Mouse (Mus musculus) embryonic facial prominence, embryonic 15.5 days (tissue): ENCODE results near the gene Iqcf6. TPM values are rescaled to one million over a fixed set of nuclear protein-coding genes. Genes with fewer than 3 reads are reported as not detected.

Source experiments
- ATAC-seq: fragments of 200-750 bp; cut with Nextera tagmentation; 2 replicates; pipeline ENCODE4 v1.8.0; 2017; ENCODE audit warnings: low read depth, moderate TSS enrichment; ENCODE audit not compliant: insufficient number of reproducible peaks, low FRiP score, low TSS enrichment
- H3K27ac ChIP-seq: fragments of 300-500 bp; sonication (generic); replicated peaks from 2 replicates; pipeline ENCODE4 v1.5.1; 2015; ENCODE audit warnings: mild to moderate bottlenecking, inconsistent platforms
- H3K27me3 ChIP-seq: fragments of 300-500 bp; sonication (generic); 2 replicates; pipeline ENCODE4 v1.6.1; 2015; ENCODE audit warnings: inconsistent platforms
- H3K36me3 ChIP-seq: fragments of 300-500 bp; sonication (generic); 2 replicates; pipeline ENCODE4 v1.6.1; 2015; ENCODE audit warnings: mild to moderate bottlenecking, inconsistent platforms
- H3K4me1 ChIP-seq: fragments of 300-500 bp; sonication (generic); 2 replicates; pipeline ENCODE4 v1.6.1; 2015; ENCODE audit warnings: inconsistent platforms
- H3K4me2 ChIP-seq: fragments of 300-500 bp; sonication (generic); replicated peaks from 2 replicates; pipeline ENCODE4 v1.6.1; 2015; ENCODE audit warnings: mild to moderate bottlenecking, inconsistent platforms
- H3K4me3 ChIP-seq: fragments of 300-500 bp; sonication (generic); replicated peaks from 2 replicates; pipeline ENCODE4 v1.5.1; 2015; ENCODE audit warnings: mild to moderate bottlenecking, inconsistent platforms
- H3K9ac ChIP-seq: fragments of 300-500 bp; sonication (generic); 2 replicates; pipeline ENCODE4 v1.6.1; 2015; ENCODE audit warnings: inconsistent platforms
- H3K9me3 ChIP-seq: fragments of 300-500 bp; sonication (generic); replicated peaks from 2 replicates; pipeline ENCODE4 v1.6.1; 2016; ENCODE audit warnings: inconsistent platforms
- WGBS: fragments of 180-500 bp; shearing (Covaris S2); methylation state at CpG from one replicate; pipeline ENCODE4 v1.1.7; 2015; 5-methylcytosine and 5-hydroxymethylcytosine counted together
- polyA plus RNA-seq: library from polyadenylated mRNA; unstranded; fragments of >200 nt; fragmentation: Nextera tagmentation; extraction: Ambion mirVana; gene quantifications from 2 replicates; pipeline ENCODE4 v1.2.1, GENCODE M21; 2015

The Iqcf6 gene
- polyA plus RNA-seq, 1 experiment from 2014 or later = not detected

DNA sequence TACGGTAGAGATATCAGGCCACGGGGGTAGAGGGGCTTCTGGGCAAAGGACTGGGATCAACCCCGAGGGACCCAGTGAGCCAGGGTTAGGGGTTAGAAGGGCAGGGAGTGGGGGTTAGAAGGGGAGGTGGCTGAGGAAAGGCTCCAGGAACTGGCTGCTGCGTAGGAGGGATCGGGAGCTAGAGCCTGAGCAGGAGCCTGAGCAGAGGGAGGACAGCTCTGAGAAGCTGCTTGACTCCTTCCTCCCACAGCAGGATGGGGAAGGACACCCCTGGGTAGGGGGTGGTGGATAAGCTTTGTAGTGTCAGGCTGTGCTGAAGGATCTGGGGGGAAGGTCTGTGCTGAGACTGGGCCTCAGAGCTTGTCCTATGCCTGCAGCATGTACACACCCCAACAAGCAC is 30.4 kb downstream of the Iqcf6 start:
- H3K9ac ChIP-seq = no peak overlapping the region
- H3K36me3 ChIP-seq = peaks cover 40% of the 10 kb centered on the region
- H3K4me3 ChIP-seq = no peak overlapping the region
- no peak overlapping the region for H3K4me2 ChIP-seq
- WGBS = 35% methylated on average over 5 of the region's 5 CpGs
- no peak for ATAC-seq
- no peaks in the 10 kb centered on the region for H3K9me3 ChIP-seq
- no peak overlapping the region for H3K27ac ChIP-seq
- peaks cover 24% of the 10 kb centered on the region for H3K27me3 ChIP-seq
- peaks cover 7% of the 10 kb centered on the region for H3K4me1 ChIP-seq

DNA sequence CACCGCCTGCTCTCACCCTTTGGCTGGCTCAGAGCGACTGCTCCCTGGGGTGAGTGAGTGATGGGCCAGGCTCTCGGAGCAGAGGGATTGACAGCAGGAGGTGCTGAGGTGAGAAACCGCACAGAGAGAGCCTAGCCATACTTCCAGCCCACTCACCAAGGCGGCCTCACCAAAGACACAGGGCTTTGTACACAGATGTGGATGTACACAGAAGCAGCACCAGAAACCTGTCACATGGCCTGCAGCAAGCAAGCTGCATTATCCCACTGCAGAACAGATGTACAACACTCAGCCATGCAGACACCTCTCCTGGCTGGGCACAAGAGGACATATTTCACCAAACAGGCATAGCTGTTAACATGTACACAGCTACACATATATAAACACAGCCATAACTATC is 31.2 kb downstream of the Iqcf6 start:
- ATAC-seq = no peak
- H3K36me3 ChIP-seq = peaks cover 48% of the 10 kb centered on the region

DNA sequence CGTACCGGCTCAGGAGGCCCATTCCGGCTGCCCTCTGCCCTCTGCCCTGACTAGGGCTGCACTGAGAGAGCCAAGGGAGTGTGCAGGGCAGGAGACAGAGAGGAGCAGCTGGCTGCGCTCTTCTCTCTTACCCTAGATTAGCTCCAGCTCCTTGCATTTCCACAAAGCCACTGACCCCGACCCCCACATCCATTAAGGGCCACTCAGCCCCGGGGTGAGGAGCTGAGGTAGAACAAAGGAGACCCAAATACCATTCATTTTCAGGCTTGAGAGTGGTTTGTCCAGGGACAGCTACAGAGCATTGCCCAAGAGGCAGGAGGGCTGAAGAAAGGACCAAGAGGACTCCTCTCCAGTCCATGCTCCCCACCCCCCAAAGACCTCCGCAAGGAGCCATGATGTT is 33.1 kb downstream of the Iqcf6 start:
- H3K9ac ChIP-seq = no peak overlapping the region
- H3K4me3 ChIP-seq = no peak overlapping the region
- no peak overlapping the region for H3K27ac ChIP-seq
- H3K4me1 ChIP-seq = peaks cover 7% of the 10 kb centered on the region
- WGBS = 44% methylated on average over 7 of the region's 7 CpGs
- peaks cover 14% of the 10 kb centered on the region for H3K27me3 ChIP-seq
- ATAC-seq = no peak
- no peak overlapping the region for H3K4me2 ChIP-seq
- no peaks in the 10 kb centered on the region for H3K9me3 ChIP-seq
- H3K36me3 ChIP-seq = peaks cover 56% of the 10 kb centered on the region

More for the DNA sequence above, 31.2 kb downstream of the Iqcf6 start:
- no peak overlapping the region for H3K4me2 ChIP-seq
- WGBS = 28% methylated on average over 5 of the region's 5 CpGs
- H3K27me3 ChIP-seq = peaks cover 24% of the 10 kb centered on the region
- H3K9ac ChIP-seq = no peak overlapping the region
- H3K4me3 ChIP-seq = no peak overlapping the region
- H3K9me3 ChIP-seq = no peaks in the 10 kb centered on the region
- peaks cover 7% of the 10 kb centered on the region for H3K4me1 ChIP-seq
- H3K27ac ChIP-seq = no peak overlapping the region

DNA sequence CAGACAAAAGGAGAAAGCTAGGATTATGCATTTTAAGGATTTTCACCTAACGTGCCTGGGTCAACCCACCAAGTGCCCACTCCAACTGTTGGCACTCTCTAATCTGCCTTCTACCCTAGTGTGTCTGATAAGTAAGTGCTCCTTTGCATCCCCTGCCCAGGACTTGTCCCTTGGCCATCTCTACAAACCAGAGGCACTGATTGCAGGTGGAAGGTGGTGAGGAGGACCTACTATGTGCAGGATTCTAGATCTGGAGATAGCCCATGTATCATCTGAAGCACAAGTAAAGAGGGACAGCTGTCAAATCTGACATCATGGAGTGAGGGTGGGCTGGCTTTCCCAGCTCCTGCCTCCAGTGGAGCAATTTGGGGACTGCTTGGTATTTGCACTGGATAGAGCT is 33.6 kb downstream of the Iqcf6 start:
- peaks cover 60% of the 10 kb centered on the region for H3K36me3 ChIP-seq
- no peak for ATAC-seq

DNA sequence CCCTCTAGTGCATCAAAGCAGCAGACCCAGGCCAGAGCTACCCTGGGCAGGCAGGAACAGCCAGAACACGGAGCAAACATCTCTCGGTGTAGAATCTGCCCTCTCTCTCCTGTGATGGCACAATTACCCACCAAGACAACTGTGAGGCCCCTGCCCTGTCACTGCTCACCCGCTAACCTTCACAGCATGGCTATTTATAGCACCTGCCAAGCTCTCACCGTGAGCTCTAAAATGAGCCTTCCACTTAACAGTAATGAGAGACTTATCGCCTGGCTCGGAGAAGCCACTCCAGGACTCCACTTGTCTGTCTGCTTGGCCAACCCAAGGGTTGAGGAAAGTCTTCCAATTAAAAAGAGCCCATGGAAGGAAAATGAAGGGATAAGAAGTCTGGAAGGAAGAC is 36.8 kb downstream of the Iqcf6 start:
- no peak overlapping the region for H3K9ac ChIP-seq
- H3K4me3 ChIP-seq = no peak overlapping the region
- peaks cover 86% of the 10 kb centered on the region for H3K36me3 ChIP-seq
- H3K27ac ChIP-seq = no peak overlapping the region
- no peak for ATAC-seq
- WGBS = 84% methylated on average over 6 of the region's 6 CpGs
- H3K4me2 ChIP-seq = no peak overlapping the region
- no peaks in the 10 kb centered on the region for H3K4me1 ChIP-seq
- no peaks in the 10 kb centered on the region for H3K27me3 ChIP-seq
- no peaks in the 10 kb centered on the region for H3K9me3 ChIP-seq

More for the DNA sequence above, 33.6 kb downstream of the Iqcf6 start:
- Histone ChIP-seq H3K4me2 (no peak overlapping the region), H3K9ac (no peak overlapping the region), H3K4me3 (no peak overlapping the region), H3K4me1 (peaks cover 7% of the 10 kb centered on the region), H3K27ac (no peak overlapping the region), H3K27me3 (peaks cover 10% of the 10 kb centered on the region), H3K9me3 (no peaks in the 10 kb centered on the region)
- WGBS = 68% methylated on average over 1 of the region's 1 CpGs

DNA sequence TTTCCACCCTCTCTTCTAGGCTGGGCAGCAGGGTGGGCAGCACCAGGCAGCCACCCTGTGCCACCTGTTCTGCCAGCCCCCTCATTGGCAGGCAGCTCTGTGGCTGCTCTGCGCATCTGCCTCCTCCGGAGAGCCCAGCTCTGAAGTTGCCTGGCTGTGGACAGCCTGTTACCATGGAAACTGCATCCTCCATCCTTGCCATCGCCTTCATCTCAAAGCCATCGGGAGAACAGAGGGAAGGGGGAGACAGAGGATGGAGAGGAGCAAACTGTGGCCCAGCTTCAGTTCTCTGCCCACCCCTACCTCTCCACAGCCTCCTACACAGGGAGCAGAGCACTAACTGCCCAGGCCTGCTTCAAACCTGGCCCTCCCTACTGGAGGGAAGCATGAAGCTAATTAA is 38.1 kb downstream of the Iqcf6 start:
- no peak overlapping the region for H3K9ac ChIP-seq
- H3K36me3 ChIP-seq = peaks cover 86% of the 10 kb centered on the region
- H3K4me3 ChIP-seq = no peak overlapping the region
- H3K4me2 ChIP-seq = no peak overlapping the region
- WGBS = 65% methylated on average over 4 of the region's 4 CpGs
- no peak for ATAC-seq
- H3K9me3 ChIP-seq = no peaks in the 10 kb centered on the region
- H3K27ac ChIP-seq = no peak overlapping the region
- H3K27me3 ChIP-seq = no peaks in the 10 kb centered on the region
- H3K4me1 ChIP-seq = no peaks in the 10 kb centered on the region

DNA sequence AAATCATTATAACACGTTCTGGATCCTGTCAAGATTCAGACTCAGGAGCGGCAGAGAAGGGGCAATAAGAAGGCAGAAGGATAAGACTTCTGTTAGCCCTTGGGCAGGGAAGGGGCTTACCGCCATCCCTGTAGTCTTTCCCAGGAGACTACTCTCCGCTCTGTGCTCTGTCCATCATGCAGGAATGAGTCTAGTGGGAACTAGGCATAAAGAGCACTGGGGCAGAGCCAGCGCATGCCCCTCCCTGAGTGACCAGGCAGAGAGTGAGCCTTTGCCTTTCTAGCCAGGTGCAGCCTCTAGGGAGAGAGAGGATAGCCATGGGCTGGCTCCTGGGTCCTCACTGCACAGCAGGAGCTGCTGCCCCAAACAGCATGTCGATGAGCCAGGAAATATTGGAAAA is 38.5 kb downstream of the Iqcf6 start:
- H3K4me1 ChIP-seq = no peaks in the 10 kb centered on the region
- no peak for ATAC-seq
- no peak overlapping the region for H3K4me3 ChIP-seq
- peaks cover 84% of the 10 kb centered on the region for H3K36me3 ChIP-seq
- no peaks in the 10 kb centered on the region for H3K27me3 ChIP-seq
- no peak overlapping the region for H3K4me2 ChIP-seq
- H3K9me3 ChIP-seq = no peaks in the 10 kb centered on the region
- H3K27ac ChIP-seq = no peak overlapping the region
- no peak overlapping the region for H3K9ac ChIP-seq
- WGBS = 84% methylated on average over 6 of the region's 6 CpGs

DNA sequence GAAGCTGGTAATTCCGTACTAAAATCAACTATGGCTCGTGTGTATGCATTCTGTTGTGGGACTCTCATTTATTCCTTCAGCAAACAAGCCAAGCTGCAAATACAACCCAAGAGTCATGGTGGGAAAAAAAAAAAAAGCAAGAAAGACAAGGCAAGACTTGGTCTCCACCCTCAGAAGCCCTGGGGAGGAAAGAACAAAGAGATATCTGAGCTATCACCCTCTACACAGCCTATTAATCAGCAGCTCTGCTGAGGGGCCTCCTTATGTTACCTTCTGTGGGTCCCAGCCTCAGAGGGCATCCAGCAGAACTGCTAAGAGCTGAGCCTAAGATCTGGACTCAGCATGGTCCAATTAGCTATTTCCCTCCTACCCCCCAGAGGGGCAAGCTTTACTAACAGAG is 47.5 kb downstream of the Iqcf6 start:
- H3K4me3 ChIP-seq = no peak overlapping the region
- 82% methylated on average over 2 of the region's 2 CpGs for WGBS
- H3K36me3 ChIP-seq = peaks cover 69% of the 10 kb centered on the region
- H3K27ac ChIP-seq = no peak overlapping the region
- no peaks in the 10 kb centered on the region for H3K9me3 ChIP-seq
- no peaks in the 10 kb centered on the region for H3K4me1 ChIP-seq
- H3K27me3 ChIP-seq = no peaks in the 10 kb centered on the region
- no peak for ATAC-seq
- H3K4me2 ChIP-seq = no peak overlapping the region
- H3K9ac ChIP-seq = no peak overlapping the region

DNA sequence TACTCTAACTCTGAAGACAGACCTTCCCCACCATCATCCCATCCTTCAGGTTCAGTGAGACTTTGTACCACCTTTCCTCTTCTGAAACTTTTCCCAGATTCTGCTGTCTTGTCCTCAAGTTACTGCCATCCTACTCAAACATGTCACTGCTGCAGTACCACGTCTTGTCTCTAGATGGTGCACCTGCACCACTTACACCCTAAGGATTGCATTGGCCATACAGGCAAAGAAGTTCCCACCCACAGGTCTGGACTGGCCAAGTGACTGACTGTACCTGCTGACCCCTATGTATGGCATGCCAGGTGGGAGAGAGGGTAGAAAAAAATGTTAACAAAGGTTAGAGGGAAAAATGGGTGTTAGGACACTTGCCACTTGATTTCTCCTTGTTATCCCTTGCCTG is 49.1 kb downstream of the Iqcf6 start:
- no peaks in the 10 kb centered on the region for H3K4me1 ChIP-seq
- WGBS = 3% methylated on average over 1 of the region's 1 CpGs
- no peak overlapping the region for H3K4me3 ChIP-seq
- H3K9ac ChIP-seq = no peak overlapping the region
- no peak overlapping the region for H3K4me2 ChIP-seq
- no peaks in the 10 kb centered on the region for H3K9me3 ChIP-seq
- H3K36me3 ChIP-seq = peaks cover 67% of the 10 kb centered on the region
- no peak for ATAC-seq
- H3K27ac ChIP-seq = no peak overlapping the region
- H3K27me3 ChIP-seq = no peaks in the 10 kb centered on the region

DNA sequence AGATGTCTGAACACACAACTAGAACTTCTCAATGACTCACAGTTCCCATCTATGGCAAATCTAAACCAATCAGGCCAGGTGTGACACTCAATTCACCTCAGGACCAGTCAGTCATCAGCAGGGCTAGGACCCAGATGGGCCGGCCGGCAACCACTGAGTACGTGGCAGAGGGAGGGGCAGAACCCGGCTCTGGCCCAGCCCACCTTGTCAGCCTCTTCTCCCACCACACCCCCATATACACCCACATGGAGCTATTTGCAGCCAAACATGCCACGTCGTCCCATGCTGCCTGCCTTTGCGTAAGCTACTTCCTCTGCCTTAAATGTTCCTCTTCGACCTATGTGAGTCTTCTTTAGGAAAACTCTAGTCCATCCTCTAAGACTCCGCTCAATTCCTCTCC is 49.6 kb downstream of the Iqcf6 start:
- WGBS = 74% methylated on average over 9 of the region's 9 CpGs
- Histone ChIP-seq H3K9ac (no peak overlapping the region), H3K4me1 (no peaks in the 10 kb centered on the region), H3K27ac (no peak overlapping the region), H3K36me3 (peaks cover 67% of the 10 kb centered on the region), H3K4me3 (no peak overlapping the region), H3K27me3 (no peaks in the 10 kb centered on the region), H3K4me2 (no peak overlapping the region), H3K9me3 (no peaks in the 10 kb centered on the region)
- ATAC-seq = no peak

DNA sequence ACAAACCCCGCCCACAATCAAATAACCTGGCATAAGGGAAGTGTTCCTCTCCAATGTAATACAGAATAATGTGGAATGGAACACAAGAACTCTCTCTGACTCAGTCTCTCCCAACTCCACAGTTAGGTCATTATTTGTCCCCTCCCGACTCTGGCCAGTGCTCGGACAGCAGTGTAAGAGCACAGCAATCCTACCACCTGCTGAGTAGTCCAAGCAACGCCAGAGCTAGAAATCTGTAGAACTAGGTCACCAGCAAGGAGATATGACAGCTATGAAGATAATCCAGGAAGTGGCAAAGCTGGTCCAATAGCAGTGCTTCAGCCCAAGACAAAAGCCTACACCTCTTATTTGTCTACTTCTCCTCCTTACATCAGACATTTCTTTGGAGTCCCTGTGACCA is 50.2 kb downstream of the Iqcf6 start:
- no peak overlapping the region for H3K9ac ChIP-seq
- ATAC-seq = no peak
- no peak overlapping the region for H3K4me3 ChIP-seq
- H3K36me3 ChIP-seq = peaks cover 66% of the 10 kb centered on the region
- 82% methylated on average over 4 of the region's 4 CpGs for WGBS
- no peaks in the 10 kb centered on the region for H3K27me3 ChIP-seq
- H3K4me1 ChIP-seq = no peaks in the 10 kb centered on the region
- H3K9me3 ChIP-seq = no peaks in the 10 kb centered on the region
- H3K27ac ChIP-seq = no peak overlapping the region
- H3K4me2 ChIP-seq = no peak overlapping the region
